Mouse (Mus musculus) MEL (cell line): ENCODE measurements at regions not wholly inside any gene's neighbourhood (a gene's known extent, or its start where the extent isn't known, plus 50 kb on each side); places are given as distances from the start of the nearest gene placed in this dataset.

Experiments
- DNase-seq: peaks from one replicate; pipeline ENCODE4 v3.0.0; 2011; ENCODE audit warnings: low read depth, low spot score
- H3K27ac ChIP-seq: 2 replicates; pipeline ENCODE4 v1.5.1; 2012; ENCODE audit warnings: low read depth, mild to moderate bottlenecking, control low read depth, low read length, moderate library complexity; ENCODE audit not compliant: control insufficient read depth
- H3K27me3 ChIP-seq, 2 experiments: fragments of 150-350 bp in 1 of 2; sonication (generic) in 1 of 2; 2 replicates each; pipeline ENCODE4 v1.6.1; 2012; ENCODE audit warnings: low read length in 2 of 2, mild to moderate bottlenecking in 2 of 2, improper control_type of control experiment in 1 of 2, moderate library complexity in 1 of 2; ENCODE audit not compliant: insufficient read depth in 2 of 2, control insufficient read depth in 1 of 2
- H3K36me3 ChIP-seq, 2 experiments: 2 replicates each; pipeline ENCODE4 v1.6.1; 2012 to 2014; ENCODE audit warnings: low read length in 2 of 2, improper control_type of control experiment in 1 of 2, inconsistent platforms in 1 of 2, mild to moderate bottlenecking in 1 of 2; ENCODE audit not compliant: insufficient read depth in 2 of 2, control insufficient read depth in 1 of 2
- H3K4me1 ChIP-seq, 2 experiments: fragments of 150-350 bp in 1 of 2; sonication (generic) in 1 of 2; 2 replicates each; pipeline ENCODE4 v1.6.1; 2012; ENCODE audit warnings: low read length in 2 of 2, improper control_type of control experiment in 1 of 2, mild to moderate bottlenecking in 1 of 2; ENCODE audit not compliant: insufficient read depth in 2 of 2, control insufficient read depth in 1 of 2
- H3K4me3 ChIP-seq, 2 experiments: fragments of 150-350 bp in 1 of 2; sonication (generic) in 1 of 2; 2 replicates each; pipeline ENCODE4 v1.5.1; 2012; ENCODE audit warnings: low read depth in 2 of 2, low read length in 2 of 2, mild to moderate bottlenecking in 2 of 2, moderate library complexity in 2 of 2, control low read depth in 1 of 2, improper control_type of control experiment in 1 of 2; ENCODE audit not compliant: control insufficient read depth in 1 of 2, insufficient read depth in 1 of 2
- H3K79me2 ChIP-seq: 2 replicates; pipeline ENCODE4 v1.6.1; 2012; ENCODE audit warnings: mild to moderate bottlenecking, low read length, moderate library complexity; ENCODE audit not compliant: control insufficient read depth, poor library complexity, insufficient read depth
- H3K9ac ChIP-seq: 2 replicates; pipeline ENCODE4 v1.6.1; 2012; ENCODE audit warnings: low read depth, mild to moderate bottlenecking, control low read depth, low read length, moderate library complexity; ENCODE audit not compliant: control insufficient read depth, poor library complexity, severe bottlenecking
- H3K9me3 ChIP-seq: fragments of 150-350 bp; sonication (generic); replicated peaks from 2 replicates; pipeline ENCODE4 v1.6.1; 2012; ENCODE audit warnings: mild to moderate bottlenecking, low read length, improper control_type of control experiment, moderate library complexity; ENCODE audit not compliant: insufficient read depth
- CHD1 ChIP-seq: IDR thresholded peaks from 2 replicates; pipeline ENCODE4 v1.6.1; 2012; ENCODE audit warnings: low read depth, mild to moderate bottlenecking, inconsistent platforms, low read length, improper control_type of control experiment
- CHD2 ChIP-seq: IDR thresholded peaks from 2 replicates; pipeline ENCODE4 v1.6.1; 2011; ENCODE audit warnings: low read length, improper control_type of control experiment
- EP300 ChIP-seq, 2 experiments: IDR thresholded peaks; 2 replicates each; pipeline ENCODE4 v1.6.1; 2011; ENCODE audit warnings: improper control_type of control experiment in 2 of 2, low read length in 2 of 2, low read depth in 1 of 2, mild to moderate bottlenecking in 1 of 2
- ETS1 ChIP-seq: IDR thresholded peaks from 2 replicates; pipeline ENCODE4 v1.6.1; 2012; ENCODE audit warnings: low read depth, mild to moderate bottlenecking, inconsistent platforms, low read length, improper control_type of control experiment, moderate library complexity
- JUND ChIP-seq: IDR thresholded peaks from 2 replicates; pipeline ENCODE4 v1.6.1; 2011; ENCODE audit warnings: low read depth, mild to moderate bottlenecking, improper control_type of control experiment, low read length
- KAT2A ChIP-seq: conservative IDR thresholded peaks from 2 replicates; pipeline ENCODE4 v1.6.1; 2012; ENCODE audit warnings: low read depth, low read length, improper control_type of control experiment, inconsistent platforms
- MAFK ChIP-seq: IDR thresholded peaks from 2 replicates; pipeline ENCODE4 v1.6.1; 2011; ENCODE audit warnings: low read depth, mild to moderate bottlenecking, low read length, improper control_type of control experiment, borderline replicate concordance
- NELFE ChIP-seq: IDR thresholded peaks from 2 replicates; pipeline ENCODE4 v1.6.1; 2011; ENCODE audit warnings: low read depth, low read length, improper control_type of control experiment
- POLR2A ChIP-seq, 2 experiments: IDR thresholded peaks; 2 replicates each; pipeline ENCODE4 v1.6.1; 2011 to 2012; ENCODE audit warnings: low read length in 2 of 2, mild to moderate bottlenecking in 2 of 2, control low read depth in 1 of 2, improper control_type of control experiment in 1 of 2, low read depth in 1 of 2, moderate library complexity in 1 of 2; ENCODE audit not compliant: control insufficient read depth in 1 of 2, insufficient read depth in 1 of 2, poor library complexity in 1 of 2
- POLR2AphosphoS2 ChIP-seq: IDR thresholded peaks from 2 replicates; pipeline ENCODE4 v1.6.1; 2011; ENCODE audit warnings: low read length, improper control_type of control experiment
- RCOR1 ChIP-seq: IDR thresholded peaks from 2 replicates; pipeline ENCODE4 v1.6.1; 2012; ENCODE audit warnings: low read depth, mild to moderate bottlenecking, inconsistent platforms, low read length, improper control_type of control experiment
- TCF12 ChIP-seq: IDR thresholded peaks from 2 replicates; pipeline ENCODE4 v1.6.1; 2014; ENCODE audit warnings: low read depth, mild to moderate bottlenecking, inconsistent platforms, low read length, improper control_type of control experiment, moderate library complexity
- UBTF ChIP-seq: IDR thresholded peaks from 2 replicates; pipeline ENCODE4 v1.6.1; 2012; ENCODE audit warnings: low read depth, mild to moderate bottlenecking, inconsistent platforms, low read length, improper control_type of control experiment, moderate library complexity, borderline replicate concordance; ENCODE audit not compliant: insufficient read depth
- ZKSCAN1 ChIP-seq: IDR thresholded peaks from 2 replicates; pipeline ENCODE4 v1.6.1; 2012; ENCODE audit warnings: low read depth, mild to moderate bottlenecking, inconsistent platforms, low read length, improper control_type of control experiment, moderate library complexity
- ZNF384 ChIP-seq: IDR thresholded peaks from 2 replicates; pipeline ENCODE4 v1.6.1; 2012; ENCODE audit warnings: low read depth, mild to moderate bottlenecking, inconsistent platforms, low read length, improper control_type of control experiment

GRCm38 (mm10) chr13:101851329-101851728 lies 83.3 kb upstream of the Pik3r1 start (continued):
- TF ChIP-seq ETS1 (peak; percentile 67; the same call in 1 of the 2 replicates), RCOR1 (0 out of 2 replicates have a peak, but pooled peaks have one; percentile 29), KAT2A (no peak), NELFE (no peak), UBTF (no peak), ZNF384 (no peak), POLR2A (IDR thresholded peaks at IDR 0.05; ENCODE audit: control insufficient read depth in 1 of 2, insufficient read depth in 1 of 2, low read depth in 1 of 2, low read length in 2 of 2, poor library complexity in 1 of 2) (no peak), JUND (no peak), ZKSCAN1 (no peak), MAFK (no peak), TCF12 (peak; percentile 74; the same call in 1 of the 2 replicates), EP300 (IDR thresholded peaks at IDR 0.05; ENCODE audit: low read depth in 1 of 2, low read length in 2 of 2) (peak; percentile 89 to 93), POLR2AphosphoS2 (no peak)

- H3K4me3 ChIP-seq = no peak overlapping the region
- no peaks in the 10 kb centered on the region for H3K9me3 ChIP-seq
- peaks cover 18 to 21% of the 10 kb centered on the region in 2 experiments for H3K4me1 ChIP-seq
- TF ChIP-seq ZNF384 (no peak), NELFE (no peak), ZKSCAN1 (no peak), CHD1 (no peak)
- H3K9ac ChIP-seq = no peak overlapping the region
- H3K27me3 ChIP-seq = no peaks in the 10 kb centered on the region
- no peaks in the 10 kb centered on the region for H3K79me2 ChIP-seq
- H3K27ac ChIP-seq = no peak overlapping the region
- H3K36me3 ChIP-seq = peaks cover 0 to 22% of the 10 kb centered on the region in 2 experiments; a peak in 2 of 4 replicates
- DNase-seq = no peak
Measured at GRCm38 (mm10) chr13:101852960-101853359, 84.9 kb upstream of the Pik3r1 start.

- Histone ChIP-seq H3K27me3 (no peaks in the 10 kb centered on the region), H3K79me2 (no peaks in the 10 kb centered on the region), H3K27ac (no peak overlapping the region), H3K4me3 (no peak overlapping the region), H3K36me3 (peaks cover 0 to 20% of the 10 kb centered on the region in 2 experiments; a peak in 2 of 4 replicates), H3K9me3 (no peaks in the 10 kb centered on the region), H3K4me1 (peaks cover 16 to 19% of the 10 kb centered on the region in 2 experiments), H3K9ac (no peak overlapping the region)
- DNase-seq = no peak
- TF ChIP-seq CHD2 (no peak), NELFE (no peak)
Measured at GRCm38 (mm10) chr13:101855141-101855540, 87.1 kb upstream of the Pik3r1 start.
